Mouse (Mus musculus) stomach, postnatal 0 days (tissue): ENCODE measurements at regions not wholly inside any gene's neighbourhood (a gene's known extent, or its start where the extent isn't known, plus 50 kb on each side); places are given as distances from the start of the nearest gene placed in this dataset.

ENCODE experiments used
- CTCF ChIP-seq: IDR thresholded peaks from 2 replicates; pipeline ENCODE4 v1.5.1; 2016; ENCODE audit warnings: antibody characterized with exemption, low read depth, mild to moderate bottlenecking, moderate library complexity
- EP300 ChIP-seq: optimal IDR thresholded peaks from 2 replicates; pipeline ENCODE3; 2016; ENCODE audit warnings: antibody characterized with exemption

DNA sequence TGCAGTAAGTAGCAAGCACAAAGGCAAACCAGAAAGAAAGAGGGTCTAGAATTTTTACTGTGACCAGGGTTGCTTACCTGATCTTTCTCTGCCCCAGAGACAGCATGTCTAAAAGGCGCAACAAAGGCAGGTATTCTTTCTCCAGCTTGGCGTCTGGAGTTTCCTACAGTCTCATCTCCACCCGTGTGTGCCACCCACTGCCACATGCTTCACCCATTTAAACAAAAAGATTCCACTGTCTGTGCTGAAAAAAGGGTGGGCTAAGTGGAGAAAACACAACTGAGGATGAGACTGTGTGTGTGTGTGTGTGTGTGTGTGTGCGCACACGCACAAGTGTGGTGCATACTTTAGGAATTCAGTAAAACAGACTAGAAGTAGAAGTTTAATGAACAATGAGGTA, 69.9 kb upstream of the Dph5 start:
- TF ChIP-seq CTCF, result no peak
- no peak for TF ChIP-seq EP300
